Mouse (Mus musculus): ENCODE measurements at regions not wholly inside any gene's neighbourhood (a gene's known extent, or its start where the extent isn't known, plus 50 kb on each side); places are given as distances from the start of the nearest gene placed in this dataset.

DNA sequence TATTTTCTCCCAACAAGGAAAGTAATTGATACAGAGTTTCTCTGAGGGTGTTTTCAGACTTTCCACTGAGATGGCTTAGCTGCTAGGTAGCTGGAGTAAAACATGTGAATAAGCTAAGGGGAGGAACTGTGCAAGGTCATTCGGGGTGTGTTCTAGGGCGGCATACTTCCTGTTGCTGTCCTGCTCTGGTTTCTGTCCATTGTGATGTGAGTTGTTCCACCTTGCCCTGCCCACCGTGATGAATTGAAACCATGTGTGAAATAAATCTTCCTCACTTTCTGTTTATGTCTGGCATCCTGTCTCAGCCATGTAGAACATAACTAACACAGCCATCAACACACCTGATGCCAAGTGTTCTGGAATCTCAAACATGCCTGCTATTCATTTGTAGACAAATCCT, 472.6 kb upstream of the Nrp1 start:
- no peak for DNase-seq (ENCODE audit: low read depth, low spot score)

DNA sequence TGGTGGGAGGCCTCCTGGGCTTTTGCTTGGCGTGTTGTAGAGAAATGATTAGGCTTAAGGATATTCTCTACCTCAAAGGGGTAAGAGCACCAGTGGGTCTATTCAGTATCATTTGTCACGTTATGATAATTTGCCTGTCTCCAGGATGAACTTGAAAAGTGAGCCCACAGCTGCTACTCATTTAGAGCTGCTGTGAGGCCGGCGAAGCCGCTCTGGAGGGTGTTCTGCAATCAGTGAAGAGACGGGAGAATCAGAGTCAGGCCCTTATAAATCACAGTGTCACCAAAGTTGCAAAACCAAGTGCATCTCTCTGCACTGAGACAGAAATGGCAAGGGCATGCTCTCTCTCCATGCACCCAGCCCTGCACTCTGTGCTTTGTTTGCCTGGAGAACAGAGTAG, 467.7 kb upstream of the Nrp1 start:
- DNase-seq (ENCODE audit: low read depth, low spot score): no peak

DNA sequence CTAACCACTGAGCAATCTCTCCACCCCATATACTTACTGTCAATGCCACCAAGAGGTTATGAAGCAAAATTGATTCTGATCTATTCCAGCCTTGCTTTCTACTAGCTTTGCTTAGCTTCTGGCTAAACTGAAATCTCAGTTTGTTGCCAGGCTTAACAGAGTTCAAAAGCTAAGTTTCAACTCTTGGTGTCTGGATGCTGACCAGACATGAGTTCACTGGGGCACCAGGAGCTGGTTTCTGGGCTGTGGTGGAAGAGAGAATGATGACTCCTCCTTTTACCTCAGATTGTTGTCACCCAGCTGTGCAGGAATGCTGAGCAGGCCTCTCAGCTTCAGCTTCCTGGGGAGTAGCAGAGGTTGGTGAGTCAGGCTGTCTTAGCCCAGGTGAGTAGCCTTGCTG, 464.1 kb upstream of the Nrp1 start:
- DNase-seq (ENCODE audit: low read depth, low spot score): no peak

DNA sequence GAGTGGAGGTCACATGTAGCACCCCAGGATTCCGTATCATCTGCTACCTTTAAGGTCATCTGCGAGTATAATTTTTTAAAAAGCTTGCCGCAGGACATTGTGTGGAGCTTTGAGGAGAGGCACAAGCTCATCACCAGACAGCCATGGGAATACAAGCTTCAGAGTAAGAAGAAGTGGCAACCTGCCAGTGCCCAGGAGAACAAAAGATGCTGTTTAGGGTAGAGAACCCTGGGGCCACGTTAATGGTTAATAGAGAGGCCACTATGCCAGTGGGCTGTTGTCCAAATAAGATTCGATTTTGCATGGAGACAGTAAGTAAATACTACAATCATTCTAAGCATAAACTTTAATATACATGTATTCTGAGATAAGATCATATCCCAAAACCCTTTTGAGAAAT, 450.0 kb upstream of the Nrp1 start:
- DNase-seq (ENCODE audit: low read depth, low spot score): no peak

DNA sequence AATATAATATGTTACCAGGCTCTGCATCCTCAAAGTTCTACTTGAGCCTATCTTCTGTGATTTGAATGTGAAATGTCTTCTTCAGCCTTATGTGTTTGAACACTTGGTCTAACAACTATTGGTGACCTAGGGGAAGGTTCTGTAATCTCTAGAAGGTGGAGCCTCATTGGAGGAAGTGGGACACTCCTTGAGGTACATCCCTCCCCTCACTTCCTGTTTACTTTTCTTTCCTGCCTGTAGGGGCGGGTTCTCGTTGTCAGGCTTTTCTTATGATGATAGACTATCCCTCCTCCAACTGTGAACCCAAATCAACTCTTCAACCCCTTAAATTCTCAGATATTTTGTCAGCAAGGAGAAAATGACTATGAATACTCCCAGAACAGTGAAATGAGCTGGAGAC, 448.8 kb upstream of the Nrp1 start:
- DNase-seq (ENCODE audit: low read depth, low spot score): peak; percentile 39

DNA sequence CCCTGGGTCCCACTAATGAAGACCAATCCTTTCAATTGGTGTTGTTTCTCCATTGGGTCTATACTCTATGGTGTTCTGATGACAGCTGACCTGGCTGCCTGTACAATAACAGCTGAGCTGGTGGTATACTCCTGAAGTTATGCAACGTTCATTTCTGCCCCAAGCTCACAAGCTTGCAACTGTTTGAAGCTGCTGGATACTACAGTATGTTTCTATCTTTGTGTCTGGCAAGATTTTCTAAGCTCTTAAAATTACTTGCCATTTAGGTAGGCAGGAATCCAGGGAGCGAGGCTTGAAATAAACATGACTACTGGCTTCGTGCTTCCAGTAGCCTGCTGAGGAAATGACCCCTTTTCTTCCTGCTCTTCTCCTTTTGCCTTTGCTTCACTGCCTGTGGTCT, 444.3 kb upstream of the Nrp1 start:
- no peak for DNase-seq (ENCODE audit: low read depth, low spot score)

DNA sequence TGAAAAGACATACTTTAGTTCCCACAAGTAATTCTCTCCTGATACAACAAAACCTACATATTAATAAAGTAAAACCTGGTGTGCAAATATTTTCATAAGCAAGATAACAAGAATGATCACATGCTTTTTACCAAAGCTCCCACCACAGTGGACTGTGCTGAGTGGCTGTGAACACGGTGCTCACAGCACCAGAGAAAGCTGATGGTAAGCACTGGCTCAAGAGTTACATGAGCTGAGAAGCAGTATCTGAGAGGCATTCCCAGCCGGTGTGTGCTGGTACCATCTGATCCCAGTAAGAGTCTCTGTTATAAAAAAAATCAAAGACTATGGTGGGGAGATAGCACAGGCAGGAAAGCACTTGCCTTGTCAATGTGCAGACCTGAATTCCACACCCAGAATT, 443.5 kb upstream of the Nrp1 start:
- DNase-seq (ENCODE audit: low read depth, low spot score): no peak

DNA sequence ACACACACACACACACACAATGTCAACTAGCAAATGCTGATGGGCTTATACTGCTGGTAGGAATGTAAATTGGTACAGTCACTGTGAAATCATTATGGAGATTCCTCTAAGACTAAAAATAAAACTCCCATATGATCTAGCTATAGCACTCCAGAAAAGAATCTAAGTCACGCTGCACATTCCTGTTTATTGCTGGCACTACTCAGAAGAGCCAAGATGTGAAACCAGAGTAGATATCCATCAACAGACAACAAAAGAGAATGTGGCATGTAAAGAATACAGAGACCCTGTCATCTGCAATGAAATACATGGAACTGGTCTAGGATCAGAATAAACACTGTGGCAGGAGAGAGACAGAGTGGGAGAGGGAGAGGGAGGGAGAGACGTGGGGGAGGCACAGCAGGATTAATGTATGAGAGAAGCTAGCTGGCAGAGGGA, 442.8 kb upstream of the Nrp1 start:
- no peak for DNase-seq (ENCODE audit: low read depth, low spot score)

DNA sequence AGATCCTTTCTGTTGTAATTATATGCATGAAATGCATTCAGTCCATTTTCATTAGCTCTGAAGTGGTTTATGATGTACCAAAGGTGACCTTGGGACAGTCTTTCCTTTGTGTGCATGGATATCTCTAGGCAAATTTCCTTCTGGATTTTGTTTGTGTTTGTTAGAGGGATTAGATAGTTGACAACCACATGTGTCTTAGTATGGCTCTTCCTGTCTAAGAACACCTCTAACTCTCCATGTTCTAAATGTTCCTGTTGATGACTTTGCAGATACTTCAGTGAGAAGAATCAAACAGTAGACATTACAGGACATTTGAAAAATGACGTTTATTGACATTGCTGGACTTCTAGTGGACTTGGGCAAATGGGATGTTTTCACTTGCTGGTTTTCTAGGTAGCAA, 436.5 kb upstream of the Nrp1 start:
- no peak for DNase-seq (ENCODE audit: low read depth, low spot score)

DNA sequence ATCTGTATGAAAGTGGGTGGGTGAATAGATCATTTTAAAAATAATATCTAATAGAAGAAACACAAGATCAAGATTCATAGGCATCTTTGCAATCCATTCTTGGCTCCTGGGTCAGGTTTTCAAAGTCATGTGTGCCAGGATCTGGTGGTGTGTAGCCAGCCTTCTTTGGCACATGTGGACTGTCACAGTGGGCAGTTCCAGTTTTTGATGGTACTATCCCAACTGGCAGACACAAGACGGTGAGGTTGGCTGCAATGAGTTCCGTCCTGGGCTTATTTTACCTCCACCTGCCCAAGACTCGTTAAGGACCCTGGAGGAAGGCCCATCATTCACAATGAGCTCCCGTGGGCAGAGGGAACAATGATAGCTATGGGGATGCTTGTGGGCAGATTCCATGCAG, 435.1 kb upstream of the Nrp1 start:
- no peak for DNase-seq (ENCODE audit: low read depth, low spot score)

DNA sequence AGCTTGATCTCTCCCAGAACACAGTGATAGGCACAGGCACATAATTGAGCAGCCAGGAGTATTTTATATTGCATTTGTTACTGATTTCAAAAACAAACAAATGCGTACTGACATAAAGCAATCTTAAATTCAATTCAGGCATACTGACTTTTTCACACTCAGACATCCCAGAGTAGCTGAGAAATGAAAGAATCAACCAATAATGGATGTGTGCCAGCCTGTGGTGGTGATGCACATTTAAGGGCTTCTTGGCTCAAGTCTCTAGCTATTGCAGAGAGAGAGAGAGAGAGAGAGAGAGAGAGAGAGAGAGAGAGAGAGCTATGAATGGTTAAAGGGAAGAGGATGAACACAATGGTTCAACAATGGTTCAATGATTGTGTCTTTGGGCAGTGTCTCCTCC, 426.1 kb upstream of the Nrp1 start:
- DNase-seq (ENCODE audit: low read depth, low spot score): no peak

DNA sequence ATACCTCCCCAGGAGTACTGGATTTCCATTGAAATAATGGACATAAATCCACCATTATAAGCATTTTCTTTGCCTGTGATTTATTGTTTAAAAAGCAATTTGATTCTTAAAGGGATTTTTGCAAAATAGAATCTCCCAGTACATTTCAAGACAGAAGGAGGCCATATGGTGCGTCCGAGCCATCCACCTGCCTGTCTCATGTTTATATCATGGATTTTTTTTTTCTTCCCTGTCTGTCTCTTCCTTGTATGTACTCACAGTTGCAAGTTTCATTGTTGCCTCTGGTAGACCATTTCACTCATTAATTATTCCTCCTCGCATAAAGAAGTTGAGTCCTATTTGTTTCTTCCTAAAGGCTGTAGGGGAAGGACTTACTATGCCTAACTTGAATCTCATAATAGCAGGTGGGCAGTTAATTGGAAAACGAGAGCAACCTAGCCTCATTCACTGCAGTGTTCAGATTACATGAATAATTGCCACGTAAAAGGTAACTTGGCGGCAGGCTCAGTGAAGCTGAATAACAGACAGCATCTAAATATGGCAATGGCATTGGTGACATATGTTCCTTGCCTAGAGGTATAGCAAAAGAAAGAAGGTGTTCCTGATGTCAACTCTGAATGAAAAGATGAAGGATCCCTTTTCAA, 421.5 kb upstream of the Nrp1 start:
- DNase-seq (ENCODE audit: low read depth, low spot score): no peak

DNA sequence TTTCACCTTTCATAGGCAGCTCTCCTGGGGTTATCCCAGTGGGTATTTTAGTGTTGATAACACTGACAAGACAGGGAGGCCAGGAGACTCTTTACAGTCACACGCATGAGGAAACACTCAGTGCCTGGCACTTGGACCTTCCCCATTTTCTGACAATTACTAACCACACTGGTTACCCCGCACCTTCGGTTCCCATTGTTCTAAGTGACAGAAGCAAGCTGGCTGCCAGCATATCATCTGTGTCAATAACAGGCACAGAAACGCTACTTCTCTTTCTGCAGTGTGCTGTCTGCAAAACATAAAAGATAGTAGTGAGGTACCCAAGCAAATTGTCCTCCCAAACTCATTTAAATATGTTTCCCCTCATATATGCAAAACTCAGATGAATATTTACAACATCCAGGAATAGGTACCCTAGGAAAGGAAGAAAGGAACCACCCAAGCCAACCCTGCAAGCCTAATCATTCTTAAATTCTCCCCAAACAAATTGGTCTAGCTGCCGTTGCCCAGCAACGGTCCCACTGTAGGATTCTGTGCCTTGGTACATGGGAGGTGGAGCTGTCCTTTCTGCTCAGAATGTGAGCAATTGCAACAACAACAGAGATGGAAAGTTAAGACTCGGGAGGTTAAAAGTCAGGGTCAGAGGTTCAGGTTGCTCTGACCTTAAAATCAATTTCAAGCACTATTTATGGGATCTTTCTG, 419.0 kb upstream of the Nrp1 start:
- no peak for DNase-seq (ENCODE audit: low read depth, low spot score)

DNA sequence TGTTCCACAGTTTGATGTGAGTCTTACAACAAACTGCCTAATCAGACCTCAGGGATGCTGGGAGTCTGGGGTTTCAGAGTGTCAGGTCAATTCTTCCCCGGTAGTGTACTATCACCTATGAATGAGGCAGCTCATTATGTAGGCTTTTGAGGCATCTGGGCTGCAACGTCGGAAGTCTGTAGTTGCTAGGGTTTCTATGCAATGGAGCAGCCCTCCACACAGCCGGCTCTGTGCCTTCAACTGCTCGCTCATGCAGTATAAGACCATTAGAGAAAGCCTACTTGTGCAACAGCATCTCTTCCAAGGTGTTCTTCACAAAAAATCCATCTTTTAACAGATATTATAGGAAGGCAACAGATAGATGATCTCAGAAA, 418.4 kb upstream of the Nrp1 start:
- no peak for DNase-seq (ENCODE audit: low read depth, low spot score)

DNA sequence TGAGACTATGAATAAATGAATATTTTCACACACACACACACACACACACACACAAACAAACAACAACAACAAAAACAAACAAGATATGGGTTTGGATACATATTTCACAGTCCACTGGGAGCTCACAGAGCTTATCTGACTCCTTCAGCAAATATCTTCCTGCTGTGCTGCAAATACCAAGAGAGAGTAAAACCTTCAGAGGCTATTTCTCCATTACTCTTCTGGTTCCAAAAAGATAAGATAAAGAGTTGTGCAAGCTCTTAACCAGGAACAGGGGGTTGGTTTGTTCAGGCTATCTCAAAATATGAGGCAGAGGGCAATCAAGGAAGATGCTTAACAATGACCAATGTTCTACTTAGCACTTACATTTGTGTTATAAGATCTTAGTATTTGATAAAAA, 416.1 kb upstream of the Nrp1 start:
- DNase-seq (ENCODE audit: low read depth, low spot score): no peak

DNA sequence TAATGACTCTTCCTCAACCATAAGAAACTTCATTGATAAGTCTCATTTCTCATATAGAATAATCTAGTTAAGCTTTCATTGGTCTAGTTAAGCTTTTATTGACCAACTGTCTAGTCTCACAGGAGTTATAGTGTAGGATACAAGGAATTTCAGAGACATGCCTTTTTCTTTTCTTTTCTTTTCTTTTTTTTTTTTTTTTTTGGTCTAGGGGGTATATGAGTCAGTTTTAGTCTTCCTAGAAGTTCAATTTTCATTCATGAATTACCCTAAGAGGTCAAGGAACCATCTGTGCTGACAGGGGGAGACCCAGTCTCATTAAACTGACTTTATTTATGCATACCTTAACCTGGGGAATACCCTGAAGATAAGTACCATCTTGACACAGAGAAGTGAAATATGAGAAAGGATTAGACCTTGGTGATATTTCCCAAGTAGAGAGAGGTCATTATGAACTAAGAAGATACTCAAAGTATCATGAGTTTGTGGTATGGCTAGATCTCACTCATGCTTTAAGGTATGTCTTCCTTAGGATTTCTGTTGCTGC, 413.4 kb upstream of the Nrp1 start:
- DNase-seq (ENCODE audit: low read depth, low spot score): no peak

DNA sequence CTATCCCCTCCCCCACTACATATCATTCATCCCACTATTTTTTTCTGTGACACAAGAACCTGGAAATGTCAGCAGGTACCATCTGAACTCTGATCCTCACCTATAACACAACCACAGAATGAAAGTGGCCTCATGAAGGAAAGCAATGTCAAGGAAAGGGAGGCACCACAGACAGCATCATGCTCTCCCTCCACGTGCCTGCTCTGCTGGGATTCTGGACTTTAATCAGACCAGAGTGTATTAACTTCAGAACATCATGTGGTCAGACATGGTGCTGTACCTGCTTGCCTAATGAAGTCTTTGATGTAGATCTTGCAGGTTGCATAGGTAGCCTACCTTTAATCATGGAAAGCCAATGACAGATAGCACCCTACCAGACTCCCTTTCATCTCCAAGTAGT, 400.8 kb upstream of the Nrp1 start:
- DNase-seq (ENCODE audit: low read depth, low spot score): no peak

DNA sequence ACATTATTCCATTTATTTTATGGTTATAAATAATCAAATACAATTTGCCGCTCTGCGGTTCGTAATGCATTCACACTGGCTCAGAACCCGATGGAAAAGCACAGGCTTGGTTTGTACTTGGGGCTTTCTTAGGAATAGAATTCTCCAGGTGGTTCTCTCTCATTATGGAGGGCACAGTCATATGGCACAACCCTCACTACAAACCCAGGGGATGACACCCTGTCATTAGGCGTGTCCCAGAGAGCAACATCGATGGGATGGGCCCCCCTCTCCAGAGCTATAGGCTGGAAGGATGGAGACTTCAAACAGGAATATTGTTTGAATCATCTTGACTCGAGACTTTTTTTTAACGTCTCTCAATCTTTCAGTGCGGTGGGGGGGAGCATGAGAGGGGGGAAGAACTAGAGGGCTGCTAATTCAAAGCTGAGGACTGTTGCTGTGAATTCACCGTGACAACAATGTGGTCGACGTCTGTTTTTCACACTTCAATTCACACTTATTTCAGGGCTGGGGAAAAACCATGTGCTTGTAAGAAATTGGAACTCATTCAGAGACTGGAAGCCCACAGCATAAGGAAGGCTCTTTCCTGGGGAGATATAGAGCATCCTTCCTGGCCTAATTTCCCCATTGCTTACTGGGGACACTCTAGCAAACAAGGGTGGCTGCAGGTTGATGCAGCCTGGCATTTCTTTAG, 399.9 kb upstream of the Nrp1 start:
- DNase-seq (ENCODE audit: low read depth, low spot score): no peak

DNA sequence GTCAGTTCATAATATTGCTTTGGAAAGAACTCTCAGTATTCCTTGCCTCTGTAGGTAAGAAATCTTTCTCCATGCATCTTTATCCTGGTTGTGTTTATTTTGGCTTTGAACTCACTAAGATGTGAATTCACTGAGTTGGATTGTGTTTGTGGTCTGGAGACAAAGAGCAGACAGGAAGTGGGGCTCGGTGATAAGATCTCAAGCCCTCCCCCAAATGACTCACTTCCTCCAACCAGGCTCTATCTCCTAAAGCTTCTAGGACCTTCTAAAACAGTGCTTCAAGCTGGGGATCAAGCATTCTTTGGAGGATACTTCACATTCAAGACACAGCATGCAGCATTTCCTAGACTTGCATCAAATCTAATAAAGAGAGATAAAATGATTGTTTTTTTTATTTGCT, 395.5 kb upstream of the Nrp1 start:
- DNase-seq (ENCODE audit: low read depth, low spot score): peak; percentile 74

DNA sequence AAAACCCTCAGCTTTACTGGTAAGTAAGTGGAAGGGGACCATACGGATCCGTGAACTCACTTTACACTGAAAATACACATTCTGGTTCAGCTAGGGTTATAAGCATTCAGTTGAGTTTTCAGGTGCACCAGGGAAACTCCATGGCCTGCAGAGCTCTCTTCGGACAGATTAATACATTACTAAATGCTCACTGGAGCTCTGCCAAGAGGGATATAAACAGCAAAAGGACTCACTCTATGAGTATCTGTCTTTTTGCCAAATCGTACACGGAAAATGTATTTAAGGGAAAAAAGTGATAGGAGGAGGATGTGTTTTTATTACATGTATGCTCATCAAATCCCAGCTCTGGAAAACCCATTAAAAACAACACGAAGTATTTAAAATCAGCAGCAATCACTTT, 394.8 kb upstream of the Nrp1 start:
- DNase-seq (ENCODE audit: low read depth, low spot score): no peak

DNA sequence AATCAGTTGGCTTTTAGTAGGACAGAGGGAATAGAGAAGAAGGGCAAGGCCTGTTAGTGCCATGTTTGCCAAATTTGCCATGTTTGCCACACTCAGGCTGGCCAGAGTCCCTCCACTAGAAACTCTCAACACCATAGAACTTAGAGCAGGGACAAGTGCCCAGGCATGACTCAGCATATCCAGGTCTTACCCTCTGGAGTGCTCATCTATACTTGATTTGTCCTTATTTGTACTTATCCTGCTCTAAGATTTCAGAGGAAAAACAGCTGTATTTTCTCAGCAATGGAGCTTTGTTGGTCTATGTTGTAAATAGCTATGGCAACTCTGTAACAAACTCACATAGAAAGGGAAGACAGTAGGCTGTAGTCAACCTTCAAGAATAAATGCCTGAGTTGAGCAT, 393.6 kb upstream of the Nrp1 start:
- no peak for DNase-seq (ENCODE audit: low read depth, low spot score)

DNA sequence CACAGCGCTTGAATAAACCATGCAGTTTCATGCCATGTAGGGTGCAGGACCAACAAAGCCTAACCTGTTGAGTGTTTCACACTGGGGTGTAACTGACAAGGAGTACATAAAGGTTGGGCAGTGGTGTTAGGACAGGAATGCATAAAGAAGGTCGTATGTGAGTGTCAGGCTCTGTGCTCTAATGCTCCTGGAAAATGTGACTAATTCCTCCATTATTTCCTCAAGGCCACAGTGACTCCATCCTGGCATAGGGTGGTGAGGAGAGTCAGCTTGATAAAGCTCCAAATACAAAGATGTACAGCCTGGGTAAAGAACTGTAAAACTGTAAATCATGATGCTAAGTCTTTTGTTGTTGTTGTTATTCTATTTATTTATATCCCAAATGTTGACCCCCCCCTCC, 393.1 kb upstream of the Nrp1 start:
- DNase-seq (ENCODE audit: low read depth, low spot score): no peak

DNA sequence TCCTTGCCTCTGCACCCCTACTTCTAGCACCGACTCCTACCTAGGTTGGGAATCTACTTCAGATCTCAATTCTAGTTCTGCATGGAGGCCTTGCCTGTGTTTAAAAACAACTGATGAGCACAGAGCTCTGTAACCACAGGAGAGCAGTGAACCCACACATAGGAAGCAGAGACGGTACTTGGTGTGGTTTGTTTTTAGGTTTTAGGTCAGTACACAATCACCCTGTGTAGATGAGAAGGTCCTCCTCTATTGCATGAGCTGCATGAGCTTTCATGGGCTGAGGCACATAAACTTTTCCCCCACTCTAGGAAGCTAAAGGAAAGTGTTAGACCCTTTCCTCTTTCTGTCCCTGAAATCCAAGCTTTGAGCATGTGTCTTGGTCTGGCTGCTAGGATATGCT, 390.4 kb upstream of the Nrp1 start:
- peak; percentile 25 for DNase-seq (ENCODE audit: low read depth, low spot score)
